Mouse (Mus musculus): ENCODE measurements around the gene Tspan10.

DNA sequence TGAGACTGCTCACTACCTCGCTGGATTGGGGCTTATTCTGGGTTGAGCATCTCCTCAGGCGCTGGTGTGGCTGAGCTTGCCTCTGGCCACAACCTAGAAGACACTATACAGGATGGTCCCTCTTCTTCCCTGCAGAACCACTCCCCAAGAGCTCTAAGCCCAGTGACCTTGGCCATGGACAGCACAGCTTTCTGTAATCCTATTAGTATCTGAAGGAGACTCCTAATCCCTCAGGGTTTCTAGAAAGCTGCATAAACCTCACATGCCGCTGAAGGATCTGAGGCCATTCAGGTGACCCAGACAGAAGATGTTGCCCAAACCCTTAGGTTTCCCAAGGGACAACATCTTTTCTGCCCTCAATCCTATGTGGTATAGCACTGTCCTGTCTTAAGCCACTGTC, 9.8 kb downstream of the Tspan10 start:
- no peak for TF ChIP-seq CTCF (IDR thresholded peaks at IDR 0.05)
- TF ChIP-seq EP300 (IDR thresholded peaks at IDR 0.05): no peak
